Mouse (Mus musculus): ENCODE measurements at regions not wholly inside any gene's neighbourhood (a gene's known extent, or its start where the extent isn't known, plus 50 kb on each side); places are given as distances from the start of the nearest gene placed in this dataset.
A peak's percentile ranks its signal among the peaks of the same experiment; 100 is the strongest.

GRCm38 (mm10) chr1:154148948-154149347 is 52.0 kb upstream of the Zfp648 start:
- no peak overlapping the region for H3K27ac ChIP-seq (ENCODE audit: low read depth, low read length)
- peaks cover 9% of the 10 kb centered on the region for H3K4me1 ChIP-seq (ENCODE audit: control insufficient read depth, insufficient read depth, low read depth, low read length)
- H3K36me3 ChIP-seq (ENCODE audit: control insufficient read depth, insufficient read depth, low read length): no peaks in the 10 kb centered on the region
- H3K9me3 ChIP-seq (ENCODE audit: control insufficient read depth, low read length): no peaks in the 10 kb centered on the region
- H3K27me3 ChIP-seq (replicated peaks; ENCODE audit: control insufficient read depth, insufficient read depth, low read length): no peaks in the 10 kb centered on the region
- ATAC-seq: no peak
- 84% methylated on average over 10 of the region's 10 CpGs for WGBS
- H3K4me2 ChIP-seq (ENCODE audit: low read length): no peak overlapping the region
- no peak overlapping the region for H3K4me3 ChIP-seq (ENCODE audit: low read length)
- no peak overlapping the region for H3K9ac ChIP-seq (ENCODE audit: low read depth, low read length)

- Histone ChIP-seq H3K4me3 (ENCODE audit: low read length) (no peak overlapping the region), H3K36me3 (ENCODE audit: control insufficient read depth, insufficient read depth, low read length) (no peaks in the 10 kb centered on the region), H3K9ac (ENCODE audit: low read depth, low read length) (no peak overlapping the region), H3K4me1 (ENCODE audit: control insufficient read depth, insufficient read depth, low read depth, low read length) (peaks cover 9% of the 10 kb centered on the region), H3K9me3 (ENCODE audit: control insufficient read depth, low read length) (no peaks in the 10 kb centered on the region), H3K27ac (ENCODE audit: low read depth, low read length) (peak overlapping the region; percentile 69), H3K27me3 (replicated peaks; ENCODE audit: control insufficient read depth, insufficient read depth, low read length) (no peaks in the 10 kb centered on the region), H3K4me2 (ENCODE audit: low read length) (no peak overlapping the region)
- peak; percentile 58 for ATAC-seq
- WGBS: 62% methylated on average over 1 of the region's 1 CpGs
These were observed 51.4 kb upstream of the Zfp648 start for GRCm38 (mm10) chr1:154149431-154150143.

DNA sequence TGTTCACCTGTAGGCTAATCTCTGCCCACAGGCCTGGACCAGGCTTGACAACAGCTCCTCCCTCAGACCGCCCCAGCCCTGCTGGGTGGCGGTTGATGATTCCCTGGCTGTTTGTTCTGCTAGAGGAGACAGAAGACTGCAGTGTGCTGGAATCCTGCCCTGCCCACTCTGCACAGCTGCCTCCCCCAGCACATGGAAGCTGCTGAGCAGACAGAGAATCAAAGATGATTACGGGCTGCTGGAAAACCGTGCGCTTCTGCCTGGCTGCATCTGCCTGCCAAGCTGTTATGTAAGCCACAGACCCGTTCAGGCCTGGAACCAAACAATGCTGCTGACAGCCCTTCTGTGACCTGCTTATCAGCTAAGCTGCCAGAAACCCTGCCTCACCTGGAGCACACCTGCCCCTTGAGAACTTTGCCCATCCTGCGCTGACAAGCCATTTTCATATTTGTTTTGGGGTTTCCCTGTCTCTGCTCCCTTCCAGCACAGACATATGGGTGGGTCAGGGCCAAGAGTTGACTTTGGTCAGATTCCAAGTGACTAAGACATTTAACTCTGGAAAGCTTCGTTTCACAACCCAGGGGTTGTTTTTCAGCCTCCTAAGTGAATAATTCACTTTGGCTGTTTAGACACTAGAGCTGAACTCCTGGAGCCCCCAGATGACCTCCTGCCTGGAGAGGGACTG is 50.7 kb upstream of the Zfp648 start:
- H3K27me3 ChIP-seq (replicated peaks; ENCODE audit: control insufficient read depth, insufficient read depth, low read length): no peaks in the 10 kb centered on the region
- no peak overlapping the region for H3K4me3 ChIP-seq (ENCODE audit: low read length)
- H3K9me3 ChIP-seq (ENCODE audit: control insufficient read depth, low read length): no peaks in the 10 kb centered on the region
- H3K4me1 ChIP-seq (ENCODE audit: control insufficient read depth, insufficient read depth, low read depth, low read length): peaks cover 9% of the 10 kb centered on the region
- H3K4me2 ChIP-seq (ENCODE audit: low read length): peak overlapping the region; percentile 6; the same call in 1 of the 2 replicates
- H3K9ac ChIP-seq (ENCODE audit: low read depth, low read length): peak overlapping the region; percentile 26; the same call in 1 of the 2 replicates
- peak overlapping the region; percentile 69 for H3K27ac ChIP-seq (ENCODE audit: low read depth, low read length)
- 23% methylated on average over 8 of the region's 8 CpGs for WGBS
- H3K36me3 ChIP-seq (ENCODE audit: control insufficient read depth, insufficient read depth, low read length): no peaks in the 10 kb centered on the region
- ATAC-seq: peak; percentile 96
